Mouse (Mus musculus): ENCODE results near the gene Slc17a1.

The Slc17a1 gene

DNA sequence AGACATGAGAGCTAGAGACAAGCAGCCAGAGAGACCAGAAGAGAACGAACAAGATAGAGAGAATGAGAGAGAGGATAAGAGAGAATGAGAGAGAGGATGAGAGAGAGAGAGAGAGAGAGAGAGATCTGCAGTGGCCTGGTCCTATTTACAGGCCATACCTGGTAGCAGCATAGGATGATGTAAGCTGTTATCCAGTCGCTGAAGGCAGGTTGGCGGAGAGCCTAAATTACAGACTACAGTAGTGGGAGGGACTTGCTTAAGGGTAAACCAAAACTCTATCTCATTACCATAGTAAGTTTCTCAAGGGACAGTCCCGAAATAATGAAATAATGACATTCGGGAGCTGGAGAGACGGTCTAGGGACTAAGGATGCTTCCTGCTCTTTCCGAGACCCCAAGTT, at the start of gene Slc17a1:
Gene Slc17a1, plus strand, starts transcription at position 346 of the 400 bp plus-strand sequence.
- peak; percentile 67 to 81 for DNase-seq

DNA sequence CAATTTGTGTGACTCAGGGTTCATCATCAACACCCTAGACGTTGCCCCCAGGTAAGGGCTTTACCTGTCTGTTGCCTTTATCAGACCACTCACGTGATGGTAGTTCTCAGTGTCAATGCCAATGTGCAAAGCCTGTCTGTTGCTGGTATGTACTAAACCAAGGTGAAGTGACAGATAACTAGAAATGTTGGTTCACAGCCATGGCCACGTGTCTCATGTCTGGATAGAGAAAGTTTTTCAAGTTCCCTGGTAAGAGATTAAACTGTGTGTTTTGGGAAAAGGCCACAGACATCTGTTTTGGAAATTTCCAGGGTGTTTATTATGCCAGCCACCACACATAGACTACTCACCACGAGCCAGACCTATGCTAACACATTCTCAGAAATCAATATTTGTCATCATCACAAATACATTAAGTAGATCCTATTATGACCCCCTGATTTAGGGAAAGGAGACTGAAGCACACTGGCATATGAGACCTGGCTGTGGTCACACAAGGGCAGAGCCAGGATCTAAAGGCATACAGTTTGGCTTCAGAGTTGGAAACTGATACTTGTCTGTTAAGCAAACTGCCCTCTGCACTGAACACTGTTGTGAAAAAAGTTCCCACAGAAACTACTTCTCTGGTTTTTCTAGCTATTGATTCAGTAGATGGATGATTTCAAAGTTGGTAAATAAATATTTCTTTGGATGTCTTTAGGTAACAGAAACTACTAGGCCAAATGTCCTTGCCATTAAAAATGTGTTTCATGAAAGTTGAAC, 47.2 kb upstream of the Slc17a1 start:
- DNase-seq = no peak

DNA sequence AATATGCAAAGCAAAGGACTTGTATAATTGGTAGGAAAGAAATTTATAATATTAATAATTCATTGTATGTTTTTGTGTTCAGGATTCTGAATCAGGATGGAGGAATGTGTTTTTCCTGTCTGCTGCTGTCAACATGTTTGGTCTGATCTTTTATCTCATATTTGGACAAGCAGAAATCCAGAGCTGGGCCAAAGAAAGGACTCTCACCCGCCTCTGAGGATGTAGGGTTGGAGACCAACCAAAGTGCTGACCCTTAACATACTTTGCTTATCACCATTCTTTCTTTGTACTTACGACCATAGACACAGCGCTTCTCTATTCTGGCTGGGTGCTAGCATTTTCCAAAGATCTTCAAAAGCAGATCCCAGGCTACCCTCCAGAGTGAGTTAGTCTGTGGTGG, 45.3 kb upstream of the Slc17a1 start:
- DNase-seq = no peak

DNA sequence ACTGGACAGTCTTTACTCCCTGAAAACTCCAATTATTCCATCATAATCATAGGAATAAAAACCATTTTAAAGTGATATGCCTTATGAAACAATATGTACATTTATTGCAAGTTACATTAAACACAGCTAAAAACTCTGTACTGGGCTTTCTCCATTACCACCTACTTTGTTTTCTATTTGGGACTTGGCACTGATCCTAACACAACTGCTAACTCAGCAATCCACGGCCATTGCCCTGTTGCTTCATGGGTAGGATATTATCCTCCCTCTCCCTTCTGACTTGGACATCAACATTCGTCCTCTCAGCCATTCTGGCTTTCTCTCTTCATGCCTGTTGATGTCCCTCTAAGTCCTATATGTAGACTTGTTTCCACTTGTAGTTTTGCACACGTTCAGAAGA, 40.9 kb upstream of the Slc17a1 start:
- DNase-seq = no peak

DNA sequence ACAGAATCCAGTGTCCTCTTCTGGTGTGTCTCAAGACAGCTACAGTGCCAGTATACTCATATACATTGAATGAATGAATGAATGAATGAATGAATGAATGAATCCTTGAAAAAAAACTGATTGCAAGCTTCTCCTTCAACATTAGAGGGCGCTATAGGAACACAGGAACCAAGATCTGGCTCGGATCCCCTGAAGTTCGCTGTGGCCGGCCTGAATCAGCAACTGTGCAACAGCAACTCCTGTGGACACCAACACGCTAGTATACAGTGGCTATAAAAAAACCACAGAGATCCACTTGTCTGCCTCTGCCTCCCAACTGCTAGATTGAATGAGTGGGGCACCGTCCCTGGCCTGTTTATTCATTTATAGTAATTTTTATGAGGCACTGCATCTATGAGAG, 34.5 kb upstream of the Slc17a1 start:
- peak; percentile 62 to 69 for DNase-seq

DNA sequence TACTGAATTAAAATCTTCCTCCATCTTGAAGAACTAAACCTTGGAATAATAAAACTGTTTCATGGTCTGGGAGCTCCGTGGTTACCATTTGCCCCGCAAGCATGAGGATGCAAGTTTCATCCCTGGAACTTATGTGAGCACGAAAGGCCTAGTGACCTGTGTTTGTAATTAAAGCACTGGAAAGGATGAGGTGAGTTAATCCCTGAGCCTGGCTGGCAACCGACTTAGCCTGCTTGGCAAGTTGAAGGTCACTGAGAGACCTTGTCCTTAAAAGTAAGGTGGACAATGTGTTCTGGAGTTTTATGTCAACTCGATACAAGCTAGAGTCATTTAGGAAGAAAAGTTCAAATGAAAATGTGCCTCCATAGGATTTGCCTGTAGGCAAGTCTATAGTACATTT, 32.7 kb upstream of the Slc17a1 start:
- peak; percentile 33 to 70 for DNase-seq

DNA sequence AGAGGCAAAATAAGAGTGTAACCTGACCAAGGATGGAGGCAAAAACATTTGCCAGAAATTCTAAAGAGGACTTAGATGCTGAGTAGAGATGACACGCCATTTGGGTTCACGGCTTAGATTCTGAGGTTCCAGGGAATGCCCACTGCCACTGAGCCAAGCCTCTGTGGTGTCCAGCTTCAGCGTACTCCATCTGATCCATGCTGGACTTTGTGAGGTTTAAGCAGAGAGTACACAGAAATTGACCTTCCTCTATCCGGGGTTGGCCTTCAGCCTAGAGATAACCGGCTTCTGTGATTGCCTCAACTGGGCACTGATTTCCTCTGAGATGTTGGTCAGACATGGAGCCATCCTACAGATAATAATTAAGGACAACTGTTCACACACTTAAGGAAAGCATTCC, 30.9 kb upstream of the Slc17a1 start:
- DNase-seq = no peak

DNA sequence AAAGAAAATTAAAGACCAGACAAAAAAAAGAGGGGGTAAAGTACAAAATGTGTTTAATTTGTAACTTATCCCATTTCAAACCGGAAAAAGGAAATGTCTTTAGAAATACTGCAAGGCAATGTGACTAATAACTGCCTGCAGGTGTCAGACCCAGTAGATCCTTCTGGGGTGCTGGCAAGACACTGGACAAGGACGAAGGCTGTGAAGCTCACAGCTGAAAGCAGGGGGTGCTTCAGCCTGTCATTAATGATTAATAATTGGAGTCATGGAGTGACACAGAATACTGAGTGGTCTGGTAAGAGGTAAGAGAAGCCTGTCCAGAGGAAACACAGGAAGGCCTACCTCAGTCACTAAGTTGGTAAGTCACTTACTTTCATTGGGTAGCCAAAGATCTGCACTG, 28.2 kb upstream of the Slc17a1 start, which contains the start of gene Slc17a3:
Gene Slc17a3, plus strand, starts transcription at position 127 of the 400 bp plus-strand sequence.
- peak; percentile 49 to 84 for DNase-seq

DNA sequence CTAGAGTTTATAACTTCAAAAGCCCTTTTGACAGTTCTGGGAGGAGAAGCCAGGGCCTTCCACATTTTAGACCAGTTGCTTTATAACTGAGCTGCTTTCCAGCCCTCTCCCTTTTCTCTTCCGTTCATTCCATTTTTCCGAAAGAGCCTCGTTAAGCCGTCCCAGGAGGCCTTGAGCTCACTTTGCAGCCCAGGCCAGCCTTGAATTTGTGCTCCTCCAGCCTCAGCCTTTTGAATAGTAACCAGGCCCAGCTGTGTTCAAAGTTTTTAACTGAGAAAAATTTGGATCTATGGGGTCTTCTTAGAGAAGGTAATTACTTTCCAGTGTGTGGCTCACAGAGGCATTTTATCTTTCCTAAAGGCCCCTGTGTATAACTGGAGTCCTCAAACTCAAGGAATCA, 21.7 kb upstream of the Slc17a1 start:
- no peak for DNase-seq

DNA sequence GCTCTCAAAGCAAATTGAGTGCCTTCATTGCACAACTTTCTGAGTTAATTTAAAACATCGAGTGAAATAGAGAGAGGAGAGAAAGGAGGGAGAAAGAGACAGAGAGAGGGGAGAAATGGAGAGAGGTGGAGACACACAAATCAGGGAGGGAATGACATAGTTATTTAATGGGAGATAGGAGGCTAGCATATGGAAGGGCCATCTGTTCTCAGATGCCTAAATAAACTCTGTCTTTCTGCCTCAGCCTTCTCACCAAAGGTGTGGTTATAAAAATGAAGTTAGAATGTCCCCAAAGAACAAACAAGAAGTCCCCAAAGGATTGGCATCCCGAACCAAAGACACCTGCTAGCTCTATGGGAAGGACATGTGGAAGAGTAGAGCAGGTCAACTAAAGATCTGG, 18.3 kb upstream of the Slc17a1 start:
- no peak for DNase-seq

DNA sequence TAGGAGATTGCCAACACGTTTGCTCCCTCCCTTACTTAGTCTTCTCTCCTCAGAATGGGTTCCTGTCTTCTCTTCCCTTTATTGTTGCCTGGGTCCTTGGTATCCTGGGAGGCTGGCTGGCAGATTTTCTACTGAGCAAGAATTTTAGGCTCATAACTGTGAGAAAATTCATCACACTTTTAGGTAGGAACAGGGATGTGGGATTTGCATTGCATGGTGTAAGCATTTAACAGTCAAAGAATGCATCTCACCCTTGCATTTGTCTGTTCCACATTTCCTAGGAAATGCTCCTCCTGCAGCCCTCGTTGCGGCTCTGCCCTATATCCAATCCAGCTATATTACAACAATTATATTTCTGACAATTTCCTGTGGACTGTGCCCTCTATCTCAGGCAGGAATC, 11.1 kb upstream of the Slc17a1 start:
- DNase-seq = no peak

DNA sequence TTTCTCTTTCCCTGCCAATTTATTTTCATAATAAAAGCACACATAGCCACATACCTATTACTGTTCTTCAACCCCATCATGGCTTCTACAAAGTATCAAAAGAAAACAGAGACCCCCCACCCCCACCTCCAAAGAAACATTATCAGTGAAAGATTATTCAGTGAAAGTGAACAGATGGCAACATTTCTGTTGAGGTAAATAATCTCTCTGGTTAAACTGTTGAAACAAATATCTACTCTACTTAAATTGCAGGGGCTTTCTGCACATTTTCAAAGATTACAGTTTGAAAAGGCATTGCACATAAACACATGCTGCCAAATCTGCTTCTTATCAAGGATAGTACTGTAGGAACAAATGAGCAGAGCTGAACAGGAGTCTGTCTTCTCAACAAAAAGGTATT, 5.7 kb upstream of the Slc17a1 start:
- no peak for DNase-seq

DNA sequence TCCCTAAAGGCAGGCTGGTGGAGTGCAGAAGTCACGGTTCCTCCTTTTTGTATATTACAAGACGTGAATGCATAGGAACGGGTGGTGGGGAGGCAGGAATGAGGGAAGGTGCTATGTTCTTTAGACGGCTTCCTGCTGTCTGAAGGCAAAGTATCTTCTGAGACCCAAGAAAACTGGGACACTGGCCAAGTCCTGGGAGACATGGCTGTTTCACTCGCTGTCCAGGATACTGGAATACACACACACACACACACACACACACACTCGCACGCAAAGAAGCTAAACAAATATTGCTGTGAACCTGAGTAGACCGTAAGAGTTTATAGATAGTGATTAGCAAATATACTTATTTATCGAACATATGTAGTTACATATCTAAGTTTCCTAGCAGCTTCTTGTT, 2.8 kb upstream of the Slc17a1 start:
- DNase-seq = peak; percentile 49 to 55

DNA sequence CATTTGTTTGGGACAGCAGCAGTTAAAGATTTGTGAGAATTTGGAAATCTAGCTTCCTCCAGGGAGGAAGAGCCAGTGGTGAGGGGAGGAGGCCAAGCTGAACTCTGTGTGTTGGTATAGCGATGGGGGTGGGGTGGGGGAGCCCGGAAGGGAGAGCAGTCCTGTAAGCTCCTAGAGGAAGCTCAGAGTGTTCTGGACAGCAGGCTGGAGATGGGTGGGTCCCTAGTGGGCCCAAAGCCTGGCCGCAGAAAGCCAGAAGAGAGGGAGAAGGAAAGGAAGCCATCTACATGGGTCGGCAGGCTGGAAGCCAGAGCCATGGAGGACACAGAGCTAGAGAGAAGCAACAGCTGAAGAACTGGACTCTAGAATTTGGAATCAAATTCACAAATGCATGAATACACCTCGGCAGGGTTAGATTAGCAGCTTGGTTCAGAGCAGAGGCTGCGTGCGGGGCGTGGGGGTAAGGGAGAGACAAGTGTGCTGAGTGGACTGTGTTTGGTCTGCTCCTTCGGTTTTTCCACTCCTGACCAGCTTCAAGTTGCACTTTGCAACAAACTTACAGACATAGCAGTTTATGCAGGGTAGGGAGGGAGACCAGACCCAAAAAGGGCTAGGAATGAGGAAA, 1.4 kb upstream of the Slc17a1 start:
- peak in 1 of 2 experiments; percentile 55 for DNase-seq

DNA sequence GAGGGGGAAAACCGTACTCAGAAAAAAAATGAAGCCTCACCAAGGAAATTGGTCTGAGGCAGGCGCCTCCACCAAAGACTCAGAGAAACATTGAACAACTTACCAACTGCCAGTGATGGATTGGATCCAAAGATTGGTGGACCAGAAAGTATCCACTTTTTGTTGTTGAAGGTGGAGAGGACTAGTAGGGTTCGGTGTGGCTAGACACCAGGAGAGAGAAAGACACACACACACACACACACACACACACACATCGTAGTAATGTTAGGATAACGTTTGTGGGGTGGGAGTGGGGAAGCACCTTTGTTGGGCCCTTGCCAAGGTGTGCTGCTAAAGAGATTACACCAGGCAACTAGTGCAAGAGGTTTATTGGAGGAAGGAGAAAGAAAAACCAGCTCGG, 550 bp upstream of the Slc17a1 start:
- DNase-seq = peak; percentile 57 to 63

DNA sequence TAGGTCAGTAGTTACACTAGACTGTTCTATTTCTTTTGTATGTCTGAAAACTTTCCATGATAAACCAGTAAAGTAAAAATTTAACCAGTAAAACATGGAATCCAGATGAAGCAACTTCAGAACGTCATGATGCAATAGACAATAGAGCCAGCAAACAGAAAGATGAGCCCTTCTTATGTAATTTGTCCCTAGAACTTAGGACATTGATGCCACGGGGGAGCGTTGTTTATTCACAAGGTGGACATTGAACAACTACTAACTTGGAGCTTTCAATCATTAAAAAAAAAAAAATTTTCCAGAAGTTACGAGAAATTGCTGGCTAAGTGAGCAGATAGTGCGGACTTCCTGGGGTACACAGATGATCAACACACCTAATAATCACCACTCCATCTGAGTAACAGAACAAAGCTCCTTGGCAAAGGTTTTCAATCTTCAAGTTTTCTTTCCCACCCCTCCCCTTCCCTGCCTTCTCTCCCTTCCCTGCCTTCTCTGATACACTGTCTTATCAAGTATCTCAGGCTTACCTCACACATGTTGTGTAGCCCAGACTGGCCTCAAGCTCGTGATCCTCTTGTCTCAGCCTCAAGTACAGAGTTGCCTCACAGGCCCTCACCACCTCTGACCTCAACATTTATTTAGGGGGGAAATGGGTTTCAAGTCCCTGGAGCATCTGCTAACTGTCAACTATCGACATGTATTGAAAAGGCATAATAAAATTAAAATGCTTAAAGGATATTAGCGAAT, 1.4 kb downstream of the Slc17a1 start:
- DNase-seq = peak; percentile 49 to 79

DNA sequence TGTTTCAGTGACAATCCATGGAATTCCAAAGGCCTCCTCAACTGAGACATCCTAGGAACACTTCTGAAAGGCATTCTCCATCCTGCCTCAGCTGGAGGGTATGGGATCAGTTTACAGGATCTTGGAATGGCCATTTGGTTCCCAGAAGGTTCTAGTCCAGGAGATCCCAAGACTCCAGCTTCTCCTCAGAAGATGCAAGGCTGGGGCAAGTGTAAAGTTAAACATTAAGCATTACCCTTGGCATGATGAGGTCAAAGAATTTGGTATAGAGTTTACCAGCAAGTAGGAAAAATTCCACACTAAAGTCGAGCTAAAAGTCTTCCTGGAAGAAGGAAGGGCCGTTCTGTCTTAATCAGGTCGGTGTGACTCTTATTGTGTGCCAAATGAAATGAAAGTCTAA, 2.4 kb downstream of the Slc17a1 start:
- DNase-seq = peak; percentile 18 to 51

DNA sequence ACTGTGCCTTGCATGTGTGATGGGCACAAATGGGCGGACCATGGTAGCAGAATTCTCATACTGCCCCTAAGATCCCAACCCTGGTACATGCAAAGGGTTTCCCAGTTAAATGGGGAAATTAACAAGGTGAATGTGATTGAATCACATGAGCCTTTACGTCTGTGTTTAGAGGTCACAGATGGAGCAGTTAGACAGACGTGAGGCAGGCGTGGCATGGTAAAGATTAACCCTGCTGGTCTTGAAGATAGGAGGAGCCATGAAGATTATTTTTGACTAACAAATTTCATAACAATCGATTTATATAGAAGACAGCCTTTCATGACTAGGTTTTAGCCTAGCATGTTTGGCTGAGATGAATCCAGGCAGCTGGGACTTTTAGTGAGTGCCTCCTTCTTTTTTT, 5.6 kb downstream of the Slc17a1 start:
- DNase-seq = peak; percentile 28 to 53

DNA sequence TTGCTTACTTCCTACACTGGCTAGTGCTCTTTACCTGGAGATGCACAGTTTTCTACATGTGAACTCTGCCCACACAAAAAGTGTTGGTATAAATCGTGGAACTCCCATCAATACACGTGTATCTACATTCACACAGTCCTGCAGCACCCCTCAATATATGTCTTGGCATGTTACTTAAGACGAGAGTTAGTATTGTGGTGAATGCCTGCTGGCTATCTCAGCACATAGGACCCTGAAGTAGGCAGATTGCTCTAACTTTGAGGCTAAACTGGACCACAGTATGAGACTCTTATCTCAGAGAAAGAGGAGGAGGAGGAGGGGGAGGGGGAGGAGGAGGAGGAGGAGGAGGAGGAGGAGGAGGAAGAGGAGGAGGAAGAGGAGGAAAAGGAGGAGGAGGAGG, 11.6 kb downstream of the Slc17a1 start:
- DNase-seq = no peak

DNA sequence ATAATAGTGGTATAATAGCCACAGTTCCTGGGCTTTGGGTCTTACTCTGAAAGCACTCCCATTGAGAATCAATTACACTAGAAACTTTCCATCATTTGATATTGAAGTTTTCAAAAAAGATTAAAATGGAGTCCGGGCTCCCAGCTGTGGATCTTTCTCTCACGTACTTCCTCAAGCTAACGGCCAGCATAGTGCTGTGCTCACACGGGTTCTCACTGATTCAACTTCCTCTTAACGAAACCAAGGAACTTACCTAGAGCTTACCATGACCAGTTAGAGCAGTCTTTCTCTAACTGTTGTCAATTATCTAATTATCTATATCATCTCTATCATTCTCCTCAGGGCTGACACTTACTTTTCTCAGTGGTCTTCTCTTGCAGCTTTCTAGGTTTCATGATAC, 12.1 kb downstream of the Slc17a1 start:
- DNase-seq = no peak

DNA sequence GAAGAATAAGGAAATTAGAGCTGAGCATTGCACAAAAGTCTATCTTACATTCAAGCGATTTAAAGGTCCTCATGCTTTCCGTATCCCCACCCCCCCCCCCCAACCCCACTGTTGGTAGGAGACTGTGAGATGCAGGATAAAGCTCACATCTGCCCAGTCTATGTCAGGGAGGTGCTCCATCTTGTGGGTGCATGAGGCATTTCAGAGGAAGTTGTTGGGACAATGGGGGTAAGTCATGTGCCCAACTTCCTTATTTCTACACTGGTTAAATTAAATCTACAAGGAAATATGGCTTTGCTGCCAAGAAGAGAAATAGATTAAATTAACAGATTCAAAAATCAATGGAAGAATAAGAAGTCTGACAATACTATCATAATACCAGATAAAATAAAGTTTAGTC, 18.0 kb downstream of the Slc17a1 start:
- no peak for DNase-seq

DNA sequence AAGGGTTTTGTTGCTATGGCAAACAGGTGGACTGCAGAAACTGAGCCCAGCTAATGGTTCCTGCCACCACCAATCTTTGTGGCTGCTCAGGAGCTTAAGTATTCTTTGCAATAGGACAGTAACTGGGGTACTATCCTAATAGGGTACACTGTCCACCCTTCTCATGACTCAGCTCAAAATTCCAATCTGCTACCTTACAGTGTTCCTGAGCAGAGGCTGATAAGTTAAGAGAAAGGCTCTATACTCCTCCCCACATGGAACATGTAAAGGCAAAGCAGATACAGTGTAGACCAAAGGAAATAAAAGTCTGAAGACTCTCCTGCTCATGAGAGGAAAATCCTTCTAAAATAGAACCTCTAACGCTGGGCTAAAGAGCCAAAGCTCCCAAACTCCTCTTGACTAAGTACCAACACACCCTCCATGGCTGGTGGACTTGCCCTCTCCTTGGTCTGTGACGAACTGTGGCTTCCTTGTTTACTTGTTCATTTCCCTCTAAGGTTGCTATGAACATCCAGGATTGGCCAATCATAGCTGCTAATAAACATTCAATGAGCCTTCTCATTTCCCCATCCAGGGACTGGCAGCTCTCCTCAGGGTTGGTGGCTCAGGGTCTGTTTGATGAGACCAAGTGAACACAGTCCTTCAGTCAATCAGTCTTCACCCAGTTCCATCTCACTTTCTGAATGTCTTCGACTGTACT, 19.6 kb downstream of the Slc17a1 start:
- no peak for DNase-seq

DNA sequence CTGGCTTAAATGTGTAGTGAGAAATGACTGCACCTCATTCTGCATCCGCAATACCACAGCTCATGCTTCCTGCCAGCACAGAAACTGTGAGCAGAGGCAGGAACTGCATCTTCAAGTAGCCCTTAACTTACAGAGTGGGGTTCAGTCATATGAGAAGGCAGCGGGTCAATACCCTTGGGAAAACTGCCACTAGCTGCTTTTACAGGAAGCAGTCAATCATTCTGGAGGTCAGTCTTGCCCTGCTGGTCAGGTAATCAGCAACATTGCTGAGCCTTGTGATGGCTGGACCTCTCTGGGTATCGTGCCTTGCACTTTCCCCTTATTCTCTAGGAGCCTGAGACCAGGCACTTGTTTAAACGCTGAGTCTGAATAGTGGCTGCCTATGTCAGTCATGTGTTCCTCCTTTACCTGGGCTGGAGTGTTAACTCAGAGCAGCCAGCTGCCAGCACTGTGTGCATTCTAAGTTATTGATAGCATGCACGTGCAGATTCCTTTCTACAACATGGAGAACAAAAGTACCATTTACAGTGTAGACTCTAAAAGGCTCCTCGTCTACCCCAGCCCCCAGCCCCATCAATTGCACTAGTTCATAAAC, 21.6 kb downstream of the Slc17a1 start:
- DNase-seq = peak; percentile 35 to 72

Data from kidney, postnatal 25 days (tissue).